Mouse (Mus musculus) lung, postnatal 0 days (tissue): Measurements from ENCODE around the gene Pip5k1b.

Experiments
- CTCF ChIP-seq: IDR thresholded peaks from 2 replicates; pipeline ENCODE4 v1.5.1; 2016; ENCODE audit warnings: antibody characterized with exemption, mild to moderate bottlenecking
- EP300 ChIP-seq: IDR thresholded peaks from 2 replicates; pipeline ENCODE4 v1.6.1; 2016; ENCODE audit warnings: antibody characterized with exemption, mild to moderate bottlenecking, control low read depth

DNA sequence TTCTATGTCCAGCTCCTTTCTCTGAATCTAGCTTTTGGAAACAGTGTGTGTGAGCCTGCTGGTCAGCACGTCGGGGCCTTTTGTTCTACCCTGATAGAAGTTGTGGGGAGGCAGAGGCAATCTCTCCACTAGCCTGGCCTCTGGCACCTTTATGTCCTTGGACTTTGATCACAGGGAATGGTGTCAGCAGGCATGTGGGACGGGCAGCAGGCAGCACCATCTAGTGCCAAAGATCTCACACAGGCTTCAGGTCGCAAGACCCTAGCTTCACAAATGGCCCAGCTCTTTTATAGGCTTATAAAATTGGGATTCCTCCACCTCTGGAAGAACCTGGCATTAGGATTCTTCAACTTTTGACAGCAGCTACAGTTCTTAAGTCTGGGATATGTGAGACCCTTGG is 48.4 kb upstream of the Pip5k1b start:
- TF ChIP-seq CTCF (no peak), EP300 (no peak)
